Mouse (Mus musculus) stomach, embryonic 14.5 days (tissue): ENCODE data around the gene Emb. TPM values are rescaled to one million over a fixed set of nuclear protein-coding genes. Genes with fewer than 3 reads are reported as not detected.
A peak's percentile ranks its signal among the peaks of the same experiment; 100 is the strongest.

Experiments
- ATAC-seq: fragments of 200-750 bp; cut with Nextera tagmentation; 2 replicates; pipeline ENCODE4 v1.8.0; 2017; ENCODE audit warnings: low read depth, moderate TSS enrichment; ENCODE audit not compliant: insufficient number of reproducible peaks, insufficient read depth, low FRiP score
- H3K27ac ChIP-seq: fragments of 300-500 bp; sonication (generic); 2 replicates; pipeline ENCODE4 v1.5.1; 2014; ENCODE audit warnings: mild to moderate bottlenecking, low read length, moderate library complexity, mixed read lengths
- H3K27me3 ChIP-seq: fragments of 300-500 bp; sonication (generic); 2 replicates; pipeline ENCODE4 v1.6.1; 2014; ENCODE audit warnings: low read length, control low read depth, mixed read lengths; ENCODE audit not compliant: control insufficient read depth, insufficient read depth
- H3K36me3 ChIP-seq: fragments of 300-500 bp; sonication (generic); 2 replicates; pipeline ENCODE4 v1.6.1; 2014; ENCODE audit warnings: mild to moderate bottlenecking, control low read depth, low read length, moderate library complexity, mixed read lengths; ENCODE audit not compliant: control insufficient read depth, insufficient read depth
- H3K4me1 ChIP-seq: fragments of 300-500 bp; sonication (generic); 2 replicates; pipeline ENCODE4 v1.6.1; 2014; ENCODE audit warnings: low read length, control low read depth, mixed read lengths; ENCODE audit not compliant: control insufficient read depth, insufficient read depth
- H3K4me2 ChIP-seq: fragments of 300-500 bp; sonication (generic); replicated peaks from 2 replicates; pipeline ENCODE4 v1.6.1; 2014; ENCODE audit warnings: low read depth, low read length, control low read depth
- H3K4me3 ChIP-seq: fragments of 300-500 bp; sonication (generic); 2 replicates; pipeline ENCODE4 v1.5.1; 2014; ENCODE audit warnings: low read depth, low read length, control low read depth
- H3K9ac ChIP-seq: fragments of 300-500 bp; sonication (generic); replicated peaks from 2 replicates; pipeline ENCODE4 v1.6.1; 2014; ENCODE audit warnings: low read depth, mild to moderate bottlenecking, control low read depth, low read length, moderate library complexity, mixed read lengths
- H3K9me3 ChIP-seq: fragments of 300-500 bp; sonication (generic); 2 replicates; pipeline ENCODE4 v1.6.1; 2016; ENCODE audit warnings: low read depth, low read length, control low read depth; ENCODE audit not compliant: control insufficient read depth
- WGBS: fragments of 180-500 bp; shearing (Covaris S2); extraction: QIAGEN DNeasy Blood & Tissue Kit; methylation state at CpG from one replicate; pipeline ENCODE4 v1.1.7; 2014; 5-methylcytosine and 5-hydroxymethylcytosine counted together
- polyA plus RNA-seq: library from polyadenylated mRNA; unstranded; fragments of >200 nt; fragmentation: Nextera tagmentation; extraction: Ambion mirVana; gene quantifications from 2 replicates; pipeline ENCODE4 v1.2.1, GENCODE M21; 2014

Gene Emb
- polyA plus RNA-seq, 1 experiment from 2014 or later, result 17.6 TPM

DNA sequence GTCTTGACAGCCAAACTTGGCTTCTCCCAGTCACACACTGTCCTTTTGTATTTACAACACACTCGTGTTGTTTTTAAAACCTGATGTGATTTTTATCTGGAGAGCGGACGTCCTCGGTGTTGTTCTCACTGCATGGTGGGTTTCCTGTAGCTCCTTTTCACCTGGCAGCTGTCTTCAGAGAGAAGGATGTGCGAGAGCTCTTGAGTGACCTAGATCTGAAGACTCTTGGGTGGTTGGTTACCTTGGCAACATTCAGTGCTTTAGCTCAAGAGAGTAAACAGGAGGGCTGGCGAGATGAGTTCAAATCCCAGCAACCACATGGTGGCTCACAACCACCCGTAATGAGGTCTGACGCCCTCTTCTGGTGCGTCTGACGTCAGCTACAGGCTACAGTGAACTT, 7.8 kb downstream of the Emb start:
- Histone ChIP-seq H3K9ac (no peak overlapping the region), H3K27me3 (0 out of 2 replicates have a peak, but pooled peaks cover 2% of the 10 kb centered on the region), H3K36me3 (no peaks in the 10 kb centered on the region), H3K4me3 (no peak overlapping the region), H3K4me1 (no peaks in the 10 kb centered on the region), H3K4me2 (no peak overlapping the region), H3K27ac (no peak overlapping the region), H3K9me3 (no peaks in the 10 kb centered on the region)
- no peak for ATAC-seq
- 29% methylated on average over 10 of the region's 10 CpGs for WGBS

- Histone ChIP-seq H3K4me1 (no peaks in the 10 kb centered on the region), H3K27ac (no peak overlapping the region), H3K9me3 (no peaks in the 10 kb centered on the region), H3K27me3 (0 out of 2 replicates have a peak, but pooled peaks cover 2% of the 10 kb centered on the region), H3K36me3 (no peaks in the 10 kb centered on the region), H3K9ac (no peak overlapping the region), H3K4me2 (no peak overlapping the region), H3K4me3 (no peak overlapping the region)
- ATAC-seq, result no peak
- WGBS, result 21% methylated on average over 9 of the region's 9 CpGs
Observed at GRCm38 (mm10) chr13:117216752-117217363, 8.5 kb downstream of the Emb start.

GRCm38 (mm10) chr13:117217621-117218020, 9.3 kb downstream of the Emb start:
- H3K36me3 ChIP-seq, result no peaks in the 10 kb centered on the region
- no peak overlapping the region for H3K4me3 ChIP-seq
- ATAC-seq, result no peak
- H3K9ac ChIP-seq, result no peak overlapping the region
- H3K27me3 ChIP-seq, result 0 out of 2 replicates have a peak, but pooled peaks cover 2% of the 10 kb centered on the region
- H3K27ac ChIP-seq, result no peak overlapping the region
- no peaks in the 10 kb centered on the region for H3K9me3 ChIP-seq
- WGBS, result 58% methylated on average over 11 of the region's 11 CpGs
- H3K4me1 ChIP-seq, result no peaks in the 10 kb centered on the region
- no peak overlapping the region for H3K4me2 ChIP-seq

DNA sequence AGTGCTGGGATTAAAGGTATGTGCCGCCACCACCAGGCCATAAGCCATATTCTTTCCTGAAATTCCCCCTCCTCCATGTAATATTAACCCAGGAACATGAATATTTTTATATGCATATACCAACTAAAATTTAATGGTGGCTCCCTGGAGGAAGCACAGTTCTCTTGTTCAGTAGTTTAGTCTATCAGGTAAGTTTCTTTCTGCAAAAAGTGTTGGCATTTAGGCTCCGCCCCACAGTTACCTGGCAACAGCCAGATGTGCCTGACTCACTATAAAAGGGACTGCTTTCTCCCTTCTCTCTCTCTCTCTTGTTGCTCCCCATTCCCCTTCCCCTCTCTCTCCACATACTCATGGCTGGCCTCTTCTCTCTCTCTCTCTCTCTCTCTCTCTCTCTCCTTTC, 9.8 kb downstream of the Emb start:
- Histone ChIP-seq H3K36me3 (no peaks in the 10 kb centered on the region), H3K27me3 (0 out of 2 replicates have a peak, but pooled peaks cover 2% of the 10 kb centered on the region), H3K4me3 (no peak overlapping the region), H3K27ac (no peak overlapping the region), H3K9me3 (no peaks in the 10 kb centered on the region), H3K9ac (no peak overlapping the region), H3K4me2 (no peak overlapping the region), H3K4me1 (no peaks in the 10 kb centered on the region)
- 75% methylated on average over 2 of the region's 2 CpGs for WGBS
- ATAC-seq, result no peak

GRCm38 (mm10) chr13:117219871-117220500, 11.7 kb downstream of the Emb start:
- WGBS, result 11% methylated on average over 16 of the region's 16 CpGs
- no peak overlapping the region for H3K27ac ChIP-seq
- H3K4me1 ChIP-seq, result no peaks in the 10 kb centered on the region
- H3K4me3 ChIP-seq, result peak overlapping the region; percentile 76
- peak overlapping the region; percentile 87 for H3K4me2 ChIP-seq
- no peak overlapping the region for H3K9ac ChIP-seq
- ATAC-seq, result no peak
- no peaks in the 10 kb centered on the region for H3K9me3 ChIP-seq
- H3K36me3 ChIP-seq, result no peaks in the 10 kb centered on the region
- H3K27me3 ChIP-seq, result 0 out of 2 replicates have a peak, but pooled peaks cover 2% of the 10 kb centered on the region

GRCm38 (mm10) chr13:117220501-117221321, 12.4 kb downstream of the Emb start, which contains the start of gene Gm17509:
Gene Gm17509, minus strand, starts transcription at chr13:117221075.
- H3K4me2 ChIP-seq, result peak within 1 kb of the TSS; percentile 87
- H3K9me3 ChIP-seq, result no peaks in the 10 kb centered on the region
- no peaks in the 10 kb centered on the region for H3K36me3 ChIP-seq
- no peaks in the 10 kb centered on the region for H3K4me1 ChIP-seq
- under 1% methylated on average over 67 of the region's 67 CpGs for WGBS
- peak; percentile 77 for ATAC-seq
- H3K4me3 ChIP-seq, result peak within 1 kb of the TSS; percentile 76
- no peak within 1 kb of the TSS for H3K27ac ChIP-seq
- H3K9ac ChIP-seq, result peak within 1 kb of the TSS; percentile 32
- H3K27me3 ChIP-seq, result 0 out of 2 replicates have a peak, but pooled peaks cover 2% of the 10 kb centered on the region

DNA sequence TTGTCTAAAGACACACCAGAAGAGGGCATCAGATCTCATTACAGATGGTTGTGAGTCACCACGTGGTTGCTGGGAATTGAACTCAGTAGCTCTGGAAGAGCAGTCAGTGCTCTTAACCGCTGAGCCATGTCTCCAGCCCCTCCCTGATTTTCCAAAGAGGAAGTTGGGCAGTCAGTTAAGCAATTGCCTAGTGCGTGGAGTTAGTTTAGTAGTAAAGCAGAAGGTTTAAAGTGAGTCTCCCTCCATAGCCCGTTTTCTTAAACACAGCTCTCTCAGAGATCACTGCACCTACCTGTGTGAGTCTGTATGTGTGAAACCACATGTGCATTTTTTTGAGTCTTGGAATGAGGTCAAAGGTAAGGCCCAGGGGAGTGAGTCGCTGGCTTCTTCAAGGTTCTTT, 14.8 kb downstream of the Emb start:
- ATAC-seq, result no peak

DNA sequence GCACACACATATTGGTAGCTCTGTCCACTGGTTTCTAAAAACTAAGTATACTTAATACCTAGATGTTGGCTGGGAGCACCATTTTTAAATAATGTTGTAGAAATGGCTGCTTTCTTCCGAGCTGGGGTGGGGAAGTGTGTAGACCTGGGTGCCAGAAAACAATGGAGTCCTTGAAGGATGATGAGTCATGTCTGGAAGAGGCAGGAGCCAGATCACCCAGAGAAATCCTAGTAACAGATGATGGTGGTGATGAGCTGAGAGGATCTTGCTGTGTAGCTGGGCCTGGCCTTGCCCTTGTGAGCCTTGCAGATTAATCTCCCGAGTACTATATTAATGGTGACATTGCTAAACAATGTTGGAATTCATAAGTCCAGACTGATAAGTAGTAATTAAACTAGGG, 16.6 kb downstream of the Emb start:
- Histone ChIP-seq H3K9ac (no peak overlapping the region), H3K27ac (no peak overlapping the region), H3K36me3 (no peaks in the 10 kb centered on the region), H3K4me1 (no peaks in the 10 kb centered on the region), H3K9me3 (no peaks in the 10 kb centered on the region), H3K4me2 (no peak overlapping the region), H3K4me3 (no peak overlapping the region), H3K27me3 (no peaks in the 10 kb centered on the region)
- WGBS, result 66% methylated on average over 2 of the region's 2 CpGs
- ATAC-seq, result no peak

More for the DNA sequence above, 14.8 kb downstream of the Emb start:
- Histone ChIP-seq H3K27ac (no peak overlapping the region), H3K9ac (no peak overlapping the region), H3K4me3 (no peak overlapping the region), H3K4me2 (no peak overlapping the region), H3K9me3 (no peaks in the 10 kb centered on the region), H3K27me3 (0 out of 2 replicates have a peak, but pooled peaks cover 2% of the 10 kb centered on the region), H3K4me1 (no peaks in the 10 kb centered on the region), H3K36me3 (no peaks in the 10 kb centered on the region)
- 53% methylated on average over 5 of the region's 5 CpGs for WGBS
